Mouse (Mus musculus): Measurements from ENCODE around the gene Rnf130.

DNA sequence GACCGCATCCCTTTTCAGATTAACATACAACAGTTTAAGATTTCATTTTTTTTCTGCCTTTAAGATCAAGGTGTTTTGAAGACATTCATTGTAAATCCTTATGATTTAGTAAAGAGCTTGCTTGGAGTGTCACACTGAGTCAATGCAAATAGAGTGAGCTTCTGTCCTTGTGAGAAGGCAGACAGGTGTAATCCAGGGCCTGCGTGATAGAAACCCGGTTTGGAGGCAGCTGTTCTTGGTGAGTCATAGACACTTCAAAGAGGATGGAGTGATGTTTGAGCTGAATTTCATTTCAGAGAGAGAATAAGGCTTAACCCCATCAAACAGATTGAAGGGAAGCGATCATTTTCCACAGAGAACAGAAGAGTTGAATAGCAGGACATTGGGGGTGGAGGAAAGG lies 51.6 kb downstream of the Rnf130 start:
- TF ChIP-seq CTCF (IDR thresholded peaks at IDR 0.05; ENCODE audit: low read depth): no peak
- no peak for TF ChIP-seq EP300 (IDR thresholded peaks at IDR 0.05; ENCODE audit: low read depth)

Measured in liver, embryonic 14.5 days (tissue).